Mouse (Mus musculus): ENCODE data around the gene Coro1c. TPM values are rescaled to one million over a fixed set of nuclear protein-coding genes. Genes with fewer than 3 reads are reported as not detected.

The Coro1c gene
- polyA plus RNA-seq, 1 experiment from 2014 or later: 131 TPM

DNA sequence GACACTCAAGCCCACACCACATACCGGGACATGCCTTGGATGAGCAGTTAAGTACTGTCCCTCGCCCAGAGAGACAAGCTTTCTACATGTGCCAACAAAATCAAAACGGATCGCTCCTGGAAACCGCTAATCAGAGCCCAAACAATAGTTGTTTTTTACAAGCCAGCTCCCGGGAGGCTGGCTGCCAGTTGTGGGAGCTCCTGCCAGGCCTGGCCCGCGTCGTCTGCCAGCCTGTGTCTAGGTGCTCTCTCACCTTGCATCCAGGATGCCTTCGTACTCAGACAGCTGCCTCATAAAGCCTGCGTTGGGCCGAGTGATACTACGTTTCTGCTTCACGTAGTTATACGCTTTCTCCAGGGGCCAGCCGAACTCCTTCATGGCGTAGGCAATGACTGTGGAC is 41.6 kb upstream of the Coro1c start:
- no peak for ATAC-seq (ENCODE audit: insufficient number of reproducible peaks, insufficient read depth, low FRiP score, low read depth)
- no peak overlapping the region for H3K4me3 ChIP-seq (ENCODE audit: low read depth, low read length)
- no peaks in the 10 kb centered on the region for H3K27me3 ChIP-seq (ENCODE audit: control insufficient read depth, insufficient read depth, low read length)
- H3K4me2 ChIP-seq (replicated peaks; ENCODE audit: low read depth, low read length): no peak overlapping the region
- no peak overlapping the region for H3K9ac ChIP-seq (replicated peaks; ENCODE audit: low read depth, low read length)
- H3K4me1 ChIP-seq (ENCODE audit: control insufficient read depth, insufficient read depth, low read length): no peaks in the 10 kb centered on the region
- 92% methylated on average over 17 of the region's 17 CpGs for WGBS
- no peaks in the 10 kb centered on the region for H3K9me3 ChIP-seq (ENCODE audit: control insufficient read depth, low read depth, low read length)
- H3K36me3 ChIP-seq (ENCODE audit: control insufficient read depth, insufficient read depth, low read length): peaks cover 66% of the 10 kb centered on the region
- no peak overlapping the region for H3K27ac ChIP-seq (ENCODE audit: low read length)

GRCm38 (mm10) chr5:113947280-113947679 is 38.7 kb upstream of the Coro1c start:
- Histone ChIP-seq H3K36me3 (ENCODE audit: control insufficient read depth, insufficient read depth, low read length) (peaks cover 74% of the 10 kb centered on the region), H3K4me3 (ENCODE audit: low read depth, low read length) (no peak overlapping the region), H3K27ac (ENCODE audit: low read length) (no peak overlapping the region), H3K9ac (replicated peaks; ENCODE audit: low read depth, low read length) (no peak overlapping the region), H3K9me3 (ENCODE audit: control insufficient read depth, low read depth, low read length) (no peaks in the 10 kb centered on the region), H3K4me2 (replicated peaks; ENCODE audit: low read depth, low read length) (no peak overlapping the region), H3K4me1 (ENCODE audit: control insufficient read depth, insufficient read depth, low read length) (no peaks in the 10 kb centered on the region), H3K27me3 (ENCODE audit: control insufficient read depth, insufficient read depth, low read length) (no peaks in the 10 kb centered on the region)
- WGBS: 66% methylated on average over 2 of the region's 2 CpGs
- no peak for ATAC-seq (ENCODE audit: insufficient number of reproducible peaks, insufficient read depth, low FRiP score, low read depth)

GRCm38 (mm10) chr5:113945126-113945525 is 36.6 kb upstream of the Coro1c start:
- WGBS: 95% methylated on average over 6 of the region's 6 CpGs
- H3K4me3 ChIP-seq (ENCODE audit: low read depth, low read length): no peak overlapping the region
- no peak overlapping the region for H3K9ac ChIP-seq (replicated peaks; ENCODE audit: low read depth, low read length)
- no peak overlapping the region for H3K27ac ChIP-seq (ENCODE audit: low read length)
- ATAC-seq (ENCODE audit: insufficient number of reproducible peaks, insufficient read depth, low FRiP score, low read depth): no peak
- no peaks in the 10 kb centered on the region for H3K27me3 ChIP-seq (ENCODE audit: control insufficient read depth, insufficient read depth, low read length)
- H3K9me3 ChIP-seq (ENCODE audit: control insufficient read depth, low read depth, low read length): no peaks in the 10 kb centered on the region
- no peak overlapping the region for H3K4me2 ChIP-seq (replicated peaks; ENCODE audit: low read depth, low read length)
- peaks cover 72% of the 10 kb centered on the region for H3K36me3 ChIP-seq (ENCODE audit: control insufficient read depth, insufficient read depth, low read length)
- no peaks in the 10 kb centered on the region for H3K4me1 ChIP-seq (ENCODE audit: control insufficient read depth, insufficient read depth, low read length)

- Histone ChIP-seq H3K9me3 (ENCODE audit: control insufficient read depth, low read depth, low read length) (no peaks in the 10 kb centered on the region), H3K9ac (replicated peaks; ENCODE audit: low read depth, low read length) (no peak overlapping the region), H3K27ac (ENCODE audit: low read length) (no peak overlapping the region), H3K27me3 (ENCODE audit: control insufficient read depth, insufficient read depth, low read length) (no peaks in the 10 kb centered on the region), H3K4me2 (replicated peaks; ENCODE audit: low read depth, low read length) (no peak overlapping the region), H3K4me1 (ENCODE audit: control insufficient read depth, insufficient read depth, low read length) (no peaks in the 10 kb centered on the region), H3K4me3 (ENCODE audit: low read depth, low read length) (no peak overlapping the region), H3K36me3 (ENCODE audit: control insufficient read depth, insufficient read depth, low read length) (peaks cover 65% of the 10 kb centered on the region)
- no peak for ATAC-seq (ENCODE audit: insufficient number of reproducible peaks, insufficient read depth, low FRiP score, low read depth)
- WGBS: 75% methylated on average over 12 of the region's 12 CpGs
Observed at GRCm38 (mm10) chr5:113943328-113943727, 34.8 kb upstream of the Coro1c start.

DNA sequence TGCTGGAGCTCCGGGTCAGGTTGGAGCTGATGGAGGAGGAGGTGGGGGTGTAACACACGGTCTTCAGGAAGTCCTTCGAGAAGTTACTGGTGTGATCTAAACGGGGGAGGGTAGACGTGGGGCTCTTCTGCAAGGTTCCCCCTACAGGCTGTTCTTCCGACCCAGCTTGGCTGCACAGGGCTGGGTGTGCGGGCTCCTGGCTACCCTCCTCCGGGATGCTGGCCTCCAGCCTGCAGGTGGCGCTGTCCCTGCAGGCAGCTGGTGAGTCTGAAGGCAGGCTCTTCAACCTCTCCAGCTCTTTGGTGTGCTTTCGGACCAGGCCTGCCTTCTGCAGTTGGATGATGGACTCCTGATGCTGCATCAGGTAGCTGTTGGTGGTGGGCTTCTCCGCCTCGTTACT is 34.0 kb upstream of the Coro1c start:
- peaks cover 61% of the 10 kb centered on the region for H3K36me3 ChIP-seq (ENCODE audit: control insufficient read depth, insufficient read depth, low read length)
- no peak overlapping the region for H3K4me2 ChIP-seq (replicated peaks; ENCODE audit: low read depth, low read length)
- H3K4me3 ChIP-seq (ENCODE audit: low read depth, low read length): no peak overlapping the region
- H3K27me3 ChIP-seq (ENCODE audit: control insufficient read depth, insufficient read depth, low read length): no peaks in the 10 kb centered on the region
- H3K9me3 ChIP-seq (ENCODE audit: control insufficient read depth, low read depth, low read length): no peaks in the 10 kb centered on the region
- no peak overlapping the region for H3K27ac ChIP-seq (ENCODE audit: low read length)
- ATAC-seq (ENCODE audit: insufficient number of reproducible peaks, insufficient read depth, low FRiP score, low read depth): no peak
- H3K4me1 ChIP-seq (ENCODE audit: control insufficient read depth, insufficient read depth, low read length): no peaks in the 10 kb centered on the region
- 85% methylated on average over 12 of the region's 12 CpGs for WGBS
- no peak overlapping the region for H3K9ac ChIP-seq (replicated peaks; ENCODE audit: low read depth, low read length)

GRCm38 (mm10) chr5:113939263-113939900 is 30.8 kb upstream of the Coro1c start:
- WGBS: 46% methylated on average over 12 of the region's 12 CpGs
- H3K4me3 ChIP-seq (ENCODE audit: low read depth, low read length): no peak overlapping the region
- H3K27ac ChIP-seq (ENCODE audit: low read length): no peak overlapping the region
- H3K27me3 ChIP-seq (ENCODE audit: control insufficient read depth, insufficient read depth, low read length): no peaks in the 10 kb centered on the region
- no peak for ATAC-seq (ENCODE audit: insufficient number of reproducible peaks, insufficient read depth, low FRiP score, low read depth)
- no peaks in the 10 kb centered on the region for H3K9me3 ChIP-seq (ENCODE audit: control insufficient read depth, low read depth, low read length)
- H3K36me3 ChIP-seq (ENCODE audit: control insufficient read depth, insufficient read depth, low read length): peaks cover 36% of the 10 kb centered on the region
- no peaks in the 10 kb centered on the region for H3K4me1 ChIP-seq (ENCODE audit: control insufficient read depth, insufficient read depth, low read length)
- H3K9ac ChIP-seq (replicated peaks; ENCODE audit: low read depth, low read length): no peak overlapping the region
- H3K4me2 ChIP-seq (replicated peaks; ENCODE audit: low read depth, low read length): no peak overlapping the region

DNA sequence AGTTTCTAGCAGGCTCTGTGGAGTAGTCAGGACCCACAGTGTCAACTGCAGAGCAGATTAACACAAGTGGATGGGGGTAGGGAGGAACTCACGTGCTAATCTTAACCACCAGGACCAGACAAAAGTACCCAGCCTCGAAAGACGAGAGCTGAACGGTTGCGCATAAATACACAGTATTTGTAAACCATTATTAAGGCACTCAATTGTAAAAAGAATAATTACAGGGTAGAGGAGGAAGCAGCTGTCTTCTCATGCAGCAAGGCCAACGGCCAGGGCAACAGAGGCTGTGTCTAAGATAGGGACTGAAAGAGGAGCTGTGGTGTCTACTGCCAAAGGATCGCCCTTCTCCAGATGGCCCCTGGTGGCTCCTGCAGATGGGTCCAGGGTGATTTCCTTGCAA is 29.1 kb upstream of the Coro1c start:
- Histone ChIP-seq H3K9ac (replicated peaks; ENCODE audit: low read depth, low read length) (no peak overlapping the region), H3K9me3 (ENCODE audit: control insufficient read depth, low read depth, low read length) (no peaks in the 10 kb centered on the region), H3K4me1 (ENCODE audit: control insufficient read depth, insufficient read depth, low read length) (no peaks in the 10 kb centered on the region), H3K27me3 (ENCODE audit: control insufficient read depth, insufficient read depth, low read length) (no peaks in the 10 kb centered on the region), H3K36me3 (ENCODE audit: control insufficient read depth, insufficient read depth, low read length) (peaks cover 23% of the 10 kb centered on the region), H3K27ac (ENCODE audit: low read length) (no peak overlapping the region), H3K4me3 (ENCODE audit: low read depth, low read length) (no peak overlapping the region), H3K4me2 (replicated peaks; ENCODE audit: low read depth, low read length) (no peak overlapping the region)
- no peak for ATAC-seq (ENCODE audit: insufficient number of reproducible peaks, insufficient read depth, low FRiP score, low read depth)
- 80% methylated on average over 7 of the region's 7 CpGs for WGBS

GRCm38 (mm10) chr5:113933889-113934288 is 25.3 kb upstream of the Coro1c start:
- Histone ChIP-seq H3K27ac (ENCODE audit: low read length) (no peak overlapping the region), H3K9me3 (ENCODE audit: control insufficient read depth, low read depth, low read length) (no peaks in the 10 kb centered on the region), H3K4me3 (ENCODE audit: low read depth, low read length) (no peak overlapping the region), H3K36me3 (ENCODE audit: control insufficient read depth, insufficient read depth, low read length) (no peaks in the 10 kb centered on the region), H3K4me2 (replicated peaks; ENCODE audit: low read depth, low read length) (no peak overlapping the region), H3K9ac (replicated peaks; ENCODE audit: low read depth, low read length) (no peak overlapping the region), H3K4me1 (ENCODE audit: control insufficient read depth, insufficient read depth, low read length) (peaks cover 6% of the 10 kb centered on the region; the same call in 1 of the 2 replicates), H3K27me3 (ENCODE audit: control insufficient read depth, insufficient read depth, low read length) (no peaks in the 10 kb centered on the region)
- WGBS: 49% methylated on average over 6 of the region's 6 CpGs
- no peak for ATAC-seq (ENCODE audit: insufficient number of reproducible peaks, insufficient read depth, low FRiP score, low read depth)

DNA sequence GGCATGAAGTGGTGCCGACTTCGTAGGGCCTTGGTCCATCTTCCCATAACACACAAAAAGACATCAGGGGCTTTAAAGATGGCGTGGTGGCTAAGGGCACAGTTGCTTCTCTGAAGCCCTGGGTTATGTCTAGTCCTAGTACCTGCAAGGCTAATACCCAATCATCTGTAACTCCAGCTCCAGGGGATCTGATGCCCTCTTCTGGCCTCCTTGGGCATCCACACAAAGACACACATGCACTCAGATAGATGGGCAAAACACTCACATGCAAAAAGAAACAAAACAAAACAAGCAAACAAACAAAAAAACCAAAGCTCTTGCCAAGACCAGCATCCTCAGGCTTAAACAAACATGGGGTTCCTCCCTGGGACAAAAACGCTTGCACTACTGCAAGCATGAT is 24.9 kb upstream of the Coro1c start:
- Histone ChIP-seq H3K9ac (replicated peaks; ENCODE audit: low read depth, low read length) (no peak overlapping the region), H3K4me3 (ENCODE audit: low read depth, low read length) (no peak overlapping the region), H3K27ac (ENCODE audit: low read length) (no peak overlapping the region), H3K27me3 (ENCODE audit: control insufficient read depth, insufficient read depth, low read length) (no peaks in the 10 kb centered on the region), H3K36me3 (ENCODE audit: control insufficient read depth, insufficient read depth, low read length) (no peaks in the 10 kb centered on the region), H3K4me1 (ENCODE audit: control insufficient read depth, insufficient read depth, low read length) (peaks cover 6% of the 10 kb centered on the region; the same call in 1 of the 2 replicates), H3K4me2 (replicated peaks; ENCODE audit: low read depth, low read length) (no peak overlapping the region), H3K9me3 (ENCODE audit: control insufficient read depth, low read depth, low read length) (no peaks in the 10 kb centered on the region)
- no peak for ATAC-seq (ENCODE audit: insufficient number of reproducible peaks, insufficient read depth, low FRiP score, low read depth)
- 78% methylated on average over 4 of the region's 4 CpGs for WGBS

All from stomach, embryonic 14.5 days (tissue).